Mouse (Mus musculus) olfactory bulb, adult 2 months (tissue): Measurements from ENCODE around the gene Krt87.

ENCODE experiments used
- CTCF ChIP-seq: fragments of 200-500 bp; IDR thresholded peaks from 2 replicates; pipeline ENCODE4 v1.5.1; 2012; ENCODE audit warnings: low read depth, mild to moderate bottlenecking, low read length, moderate library complexity; ENCODE audit not compliant: insufficient read depth
- POLR2A ChIP-seq: fragments of 200-500 bp; IDR thresholded peaks from 2 replicates; pipeline ENCODE4 v1.6.1; 2012; ENCODE audit warnings: mild to moderate bottlenecking, low read depth, low read length, moderate library complexity; ENCODE audit not compliant: insufficient read depth

DNA sequence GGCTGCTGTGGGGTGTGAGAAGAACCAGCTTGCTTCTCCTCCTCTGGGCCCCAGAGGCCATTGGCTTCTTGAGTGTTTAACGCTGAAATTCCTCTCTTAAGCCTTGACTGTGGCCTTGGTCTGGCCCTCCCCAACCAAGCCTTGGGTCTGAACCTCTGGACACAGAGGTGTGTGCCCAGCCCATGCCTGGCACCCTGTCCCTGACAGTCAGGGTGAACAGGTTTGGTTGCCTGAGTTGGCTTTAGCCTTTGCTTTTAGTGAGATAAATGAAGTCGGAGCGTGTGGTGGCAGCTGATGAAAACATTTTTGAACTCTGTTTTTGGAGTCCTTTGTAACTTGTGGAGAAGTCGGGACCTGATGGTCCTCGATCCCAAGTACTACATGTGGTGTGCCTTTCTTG is 48.4 kb downstream of the Krt87 start:
- TF ChIP-seq CTCF (no peak), POLR2A (no peak)
